ENCODE assay signal across 42 mouse cellular contexts in genomic region chr3:93162996-93163592, GRCm38 (mm10). TPM values are rescaled to one million over a fixed set of nuclear protein-coding genes. Genes with fewer than 3 reads are reported as not detected.
DNase-seq lines count a peak whose midpoint lies in the region; ATAC-seq lines count a peak whose summit lies in the region.
"Had no signal": no experiment of that assay in that cellular context is flagged by ENCODE, and none has a peak within 500 bp of the region (broad histone marks: within the 10 kb centered on the region; RNA-seq: fewer than 3 reads in every experiment).

No protein-coding gene starts in this region.

- H3K9me3 ChIP-seq in limb, embryonic 12.5 days = no peaks in the 10 kb centered on the region
- H3K9me3 ChIP-seq: embryonic facial prominence, embryonic 13.5 days; hindbrain, embryonic 10.5 days; intestine, embryonic 15.5 days; lung, embryonic 15.5 days; midbrain, embryonic 10.5 days; midbrain, embryonic 15.5 days had no signal

- no peak for ATAC-seq in limb, embryonic 12.5 days (ENCODE audit: insufficient number of reproducible peaks, insufficient read depth, low FRiP score, low TSS enrichment, low read depth)
- ATAC-seq: forebrain, embryonic 16.5 days; hindbrain, embryonic 16.5 days; intestine, embryonic 15.5 days; midbrain, embryonic 15.5 days had no signal

- H3K4me2 ChIP-seq in limb, embryonic 12.5 days = no peak overlapping the region
- H3K4me2 ChIP-seq: embryonic facial prominence, embryonic 13.5 days; intestine, embryonic 15.5 days; lung, embryonic 15.5 days; midbrain, embryonic 15.5 days had no signal

- intact Hi-C loops in left cerebral cortex, postnatal 4 days (cut with DNase I) = no loop called here

- peak; percentile 2 for DNase-seq in cerebellum, adult 11-12 months
- no peak for DNase-seq in cerebellum, adult 11 months
- peak; percentile 11 for DNase-seq in left cerebral cortex, postnatal 4 days
- DNase-seq in left cerebral cortex, adult 18-20 months (ENCODE audit: low spot score in 2 of 2) = no peak
- peak; percentile 91 for DNase-seq in ZHBTc4 (ENCODE audit: low read depth, low spot score)
- no peak for DNase-seq in c-Kit-positive CD71-positive TER-119-positive erythroid progenitor cells, embryonic 14.5 days (ENCODE audit: low spot score)
- no peak for DNase-seq in layer of hippocampus, postnatal 36 days
- DNase-seq: adrenal gland, postnatal 25 days; cerebellum, postnatal 36 days; heart, postnatal 14 days; kidney, adult 2 months; kidney, postnatal 36 days; right cerebral cortex, adult 18-20 months; spleen, adult 18-20 months; thymus, postnatal 14 days had no signal

- 60% methylated on average over 1 of the region's 1 CpGs for WGBS in limb, embryonic 12.5 days

- H3K4me3 ChIP-seq in limb, embryonic 12.5 days (replicated peaks) = no peak overlapping the region
- H3K4me3 ChIP-seq: embryonic facial prominence, embryonic 13.5 days; hindbrain, embryonic 10.5 days; intestine, embryonic 15.5 days; layer of hippocampus, adult 2 months; lung, embryonic 15.5 days; midbrain, embryonic 10.5 days; midbrain, embryonic 15.5 days had no signal

- H3K9ac ChIP-seq in limb, embryonic 12.5 days (replicated peaks) = no peak overlapping the region
- H3K9ac ChIP-seq: embryonic facial prominence, embryonic 13.5 days; intestine, embryonic 15.5 days; lung, embryonic 15.5 days; midbrain, embryonic 15.5 days had no signal

- peaks cover 8% of the 10 kb centered on the region for H3K4me1 ChIP-seq in limb, embryonic 12.5 days (replicated peaks)
- H3K4me1 ChIP-seq: embryonic facial prominence, embryonic 13.5 days; hindbrain, embryonic 10.5 days; intestine, embryonic 15.5 days; lung, embryonic 15.5 days; midbrain, embryonic 10.5 days; midbrain, embryonic 15.5 days had no signal

- no peaks in the 10 kb centered on the region for H3K36me3 ChIP-seq in limb, embryonic 12.5 days
- H3K36me3 ChIP-seq: embryonic facial prominence, embryonic 13.5 days; hindbrain, embryonic 10.5 days; intestine, embryonic 15.5 days; lung, embryonic 15.5 days; midbrain, embryonic 10.5 days; midbrain, embryonic 15.5 days had no signal

- no peaks in the 10 kb centered on the region for H3K27me3 ChIP-seq in limb, embryonic 12.5 days
- H3K27me3 ChIP-seq: CH12.LX; embryonic facial prominence, embryonic 13.5 days; intestine, embryonic 15.5 days; lung, embryonic 15.5 days; midbrain, embryonic 15.5 days had no signal

- peak overlapping the region; percentile 67; the same call in 1 of the 2 replicates for H3K27ac ChIP-seq in limb, embryonic 12.5 days
- H3K27ac ChIP-seq: embryonic facial prominence, embryonic 13.5 days; hindbrain, embryonic 10.5 days; intestine, embryonic 15.5 days; layer of hippocampus, adult 2 months; lung, embryonic 15.5 days; midbrain, embryonic 10.5 days; midbrain, embryonic 15.5 days had no signal

RNA-seq across cellular contexts. Expression of gene Crnn, which starts 18.5 kb away (rescaled TPM):
- total RNA-seq in left cerebral cortex, postnatal 4 days (2021) = not detected
- not detected for total RNA-seq in left cerebral cortex, adult 18-20 months (2021)
- not detected in 2 replicates for polyA plus RNA-seq in limb, embryonic 12.5 days (2016; fragmentation: Nextera tagmentation; extraction: Ambion mirVana)
- not detected for total RNA-seq in layer of hippocampus, postnatal 36 days (2021)
- total RNA-seq: adrenal gland, postnatal 25 days; CH12.LX; gastrocnemius, adult 8-10 months; gastrocnemius, postnatal 4 days; heart, postnatal 14 days; layer of hippocampus, adult 2 months; layer of hippocampus, postnatal 25 days; left cerebral cortex, postnatal 25 days; liver, adult 2 months; megakaryocyte progenitor cell, adult 5-6 weeks; neutrophil, adult 5-6 weeks had no signal
- polyA plus RNA-seq: brain, embryonic 14.5 days; C2C12; forebrain, embryonic 11.5 days; forebrain, embryonic 16.5 days; heart, embryonic 14.5 days; hindbrain, embryonic 10.5 days; hindbrain, embryonic 16.5 days; intestine, embryonic 15.5 days; kidney, adult 2 months; kidney, embryonic 16.5 days; liver, adult 2 months; liver, embryonic 16.5 days; lung, embryonic 15.5 days; midbrain, embryonic 10.5 days; midbrain, embryonic 15.5 days; neural tube, embryonic 11.5 days; urinary bladder, adult 2 months had no signal

RNA-seq across cellular contexts. Expression of gene Flg2, which starts 34.0 kb away (rescaled TPM):
- total RNA-seq in left cerebral cortex, postnatal 4 days (2021) = not detected
- total RNA-seq in left cerebral cortex, adult 18-20 months (2021) = not detected
- polyA plus RNA-seq in limb, embryonic 12.5 days (2016; fragmentation: Nextera tagmentation; extraction: Ambion mirVana) = not detected in 2 replicates
- total RNA-seq in layer of hippocampus, postnatal 36 days (2021) = not detected
- total RNA-seq: adrenal gland, postnatal 25 days; CH12.LX; gastrocnemius, adult 8-10 months; layer of hippocampus, adult 2 months; layer of hippocampus, postnatal 25 days; left cerebral cortex, postnatal 25 days; liver, adult 2 months; megakaryocyte progenitor cell, adult 5-6 weeks had no signal
- polyA plus RNA-seq: brain, embryonic 14.5 days; C2C12; embryonic facial prominence, embryonic 13.5 days; forebrain, embryonic 11.5 days; forebrain, embryonic 16.5 days; heart, embryonic 14.5 days; hindbrain, embryonic 10.5 days; hindbrain, embryonic 16.5 days; intestine, embryonic 15.5 days; kidney, adult 2 months; kidney, embryonic 16.5 days; liver, adult 2 months; liver, embryonic 16.5 days; lung, embryonic 15.5 days; midbrain, embryonic 10.5 days; midbrain, embryonic 15.5 days; neural tube, embryonic 11.5 days; stomach, embryonic 16.5 days; urinary bladder, adult 2 months had no signal

Comparison
In these comparisons a context has a peak if more than half of its experiments do, and no peak if none do; other contexts are left out.
1. DNase-seq: peak in cerebellum, adult 11-12 months (single experiment), left cerebral cortex, postnatal 4 days (single experiment) and ZHBTc4 (single experiment); none in cerebellum, adult 11 months (single experiment), left cerebral cortex, adult 18-20 months (0 of 2), c-Kit-positive CD71-positive TER-119-positive erythroid progenitor cells, embryonic 14.5 days (single experiment) and layer of hippocampus, postnatal 36 days (0 of 2).